ENCODE assay signal across 8 mouse cellular contexts in the genomic region with DNA sequence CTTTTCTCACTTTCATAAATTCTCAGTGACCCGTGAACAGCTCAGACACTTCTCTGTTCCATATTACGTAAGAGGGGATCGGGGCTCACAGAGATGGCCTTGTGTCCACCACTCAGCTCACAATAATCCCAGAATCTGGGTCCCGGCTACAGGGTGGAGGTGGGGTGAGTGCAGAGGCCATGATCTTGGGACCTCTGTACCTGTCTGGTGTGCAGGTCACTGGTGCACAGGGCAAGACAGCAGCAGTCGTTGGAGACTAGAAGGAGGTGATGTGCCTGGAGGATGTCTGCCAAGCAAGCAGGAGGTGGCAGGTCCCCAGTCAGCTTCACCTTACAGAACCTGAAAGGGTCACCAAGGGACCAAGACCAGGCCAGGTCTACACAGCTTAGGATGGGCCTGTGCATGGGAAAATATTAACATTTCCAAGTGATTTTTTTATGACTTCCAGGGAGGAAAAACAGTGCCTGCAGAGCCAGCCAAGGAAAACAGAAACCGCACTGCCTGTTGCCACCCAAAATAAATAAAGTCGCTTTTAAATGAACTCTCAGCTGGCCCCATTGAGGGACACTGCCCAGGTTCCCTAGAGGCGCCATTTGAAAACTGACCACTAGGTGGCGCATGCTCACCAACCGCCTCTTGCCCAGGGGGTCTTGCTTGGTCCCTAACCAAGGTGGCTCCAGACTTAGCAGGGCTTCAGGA. TPM values are rescaled to one million over a fixed set of nuclear protein-coding genes. Genes with fewer than 3 reads are reported as not detected.
DNase-seq lines count a peak whose midpoint lies in the region; ATAC-seq and TF ChIP-seq lines count a peak whose summit lies in the region.

No protein-coding gene starts in this region.

- no peak overlapping the region for H3K4me2 ChIP-seq in midbrain, embryonic 11.5 days
- H3K4me2 ChIP-seq in midbrain, embryonic 16.5 days (ENCODE audit: low read length), result no peak overlapping the region

- no peak overlapping the region for H3K9ac ChIP-seq in midbrain, embryonic 11.5 days (ENCODE audit: low read length)
- no peak overlapping the region for H3K9ac ChIP-seq in midbrain, embryonic 16.5 days (ENCODE audit: low read depth, low read length)

- no peaks in the 10 kb centered on the region for H3K9me3 ChIP-seq in midbrain, embryonic 11.5 days (ENCODE audit: control insufficient read depth, low read length)
- no peaks in the 10 kb centered on the region; the same call in 1 of the 2 replicates for H3K9me3 ChIP-seq in midbrain, embryonic 16.5 days (replicated peaks; ENCODE audit: control insufficient read depth, low read length, poor library complexity, severe bottlenecking)

- H3K4me1 ChIP-seq in midbrain, embryonic 11.5 days (ENCODE audit: control insufficient read depth, insufficient read depth, low read length), result no peaks in the 10 kb centered on the region
- H3K4me1 ChIP-seq in midbrain, embryonic 16.5 days (ENCODE audit: control insufficient read depth, insufficient read depth, low read length), result no peaks in the 10 kb centered on the region
- H3K4me1 ChIP-seq in bone marrow, adult 2 months (ENCODE audit: control insufficient read depth, insufficient read depth, low read length), result peaks cover 7% of the 10 kb centered on the region

- no peaks in the 10 kb centered on the region for H3K27me3 ChIP-seq in midbrain, embryonic 11.5 days (ENCODE audit: control insufficient read depth, insufficient read depth, low read length)
- H3K27me3 ChIP-seq in midbrain, embryonic 16.5 days (ENCODE audit: control insufficient read depth, insufficient read depth, low read depth, low read length), result no peaks in the 10 kb centered on the region

- H3K36me3 ChIP-seq in midbrain, embryonic 11.5 days (ENCODE audit: control insufficient read depth, insufficient read depth, low read length), result no peaks in the 10 kb centered on the region
- no peaks in the 10 kb centered on the region for H3K36me3 ChIP-seq in midbrain, embryonic 16.5 days (ENCODE audit: control insufficient read depth, insufficient read depth, low read length)

- no peak overlapping the region for H3K4me3 ChIP-seq in midbrain, embryonic 11.5 days (ENCODE audit: low read depth, low read length)
- H3K4me3 ChIP-seq in midbrain, embryonic 16.5 days (ENCODE audit: low read depth, low read length), result no peak overlapping the region
- peak overlapping the region; percentile 56 for H3K4me3 ChIP-seq in bone marrow, adult 2 months (replicated peaks; ENCODE audit: control insufficient read depth, low read depth, low read length)

- no peak for TF ChIP-seq POLR2A in bone marrow, adult 2 months (IDR thresholded peaks at IDR 0.05; ENCODE audit: borderline replicate concordance, control insufficient read depth, low read depth, low read length)

- DNase-seq in midbrain, embryonic 11.5 days (ENCODE audit: low spot score, missing footprints), result peak; percentile 94
- DNase-seq in forelimb bud, embryonic 11.5 days (ENCODE audit: low read depth, low spot score), result peak; percentile 63
- peak; percentile 48 for DNase-seq in kidney, adult 9 months
- peak; percentile 74 for DNase-seq in thymus, postnatal 4 days
- DNase-seq in cerebellum, adult 9-10 months, result no peak

- TF ChIP-seq CTCF in bone marrow, adult 2 months (IDR thresholded peaks at IDR 0.05; ENCODE audit: control insufficient read depth, insufficient read depth, low read length), result peak; percentile 82

- peak; percentile 57; the same call in 1 of the 2 replicates for ATAC-seq in midbrain, embryonic 11.5 days (ENCODE audit: low FRiP score)
- ATAC-seq in midbrain, embryonic 16.5 days, result no peak
- peak; percentile 43 for ATAC-seq in megakaryocyte progenitor cell, adult 5-6 weeks (replicated peaks; ENCODE audit: poor library complexity)

- 48% methylated on average over 10 of the region's 10 CpGs for WGBS in midbrain, embryonic 11.5 days
- 48% methylated on average over 10 of the region's 10 CpGs for WGBS in midbrain, embryonic 16.5 days
- 21% methylated on average over 10 of the region's 10 CpGs for WGBS in bone marrow, adult 2 months

- H3K27ac ChIP-seq in midbrain, embryonic 11.5 days (ENCODE audit: low read depth, low read length), result no peak overlapping the region
- H3K27ac ChIP-seq in midbrain, embryonic 16.5 days (ENCODE audit: low read length), result no peak overlapping the region
- H3K27ac ChIP-seq in bone marrow, adult 2 months (ENCODE audit: control insufficient read depth, insufficient read depth, low read depth, low read length, poor library complexity), result peak overlapping the region; percentile 74

RNA-seq across cellular contexts. Expression of a gene that starts 0.7 kb away (rescaled TPM):
- polyA plus RNA-seq in midbrain, embryonic 11.5 days (2014; fragmentation: Nextera tagmentation; extraction: Ambion mirVana), result 0.46 and 0.55 TPM in 2 replicates
- 0.30 TPM in 1 of 2 replicates, not detected in the other for polyA plus RNA-seq in midbrain, embryonic 16.5 days (2015; fragmentation: Nextera tagmentation; extraction: Ambion mirVana)
- polyA plus RNA-seq in bone marrow, adult 2 months (2011; ENCODE audit: insufficient read depth, insufficient read length, low replicate concordance, missing spikeins), result 8.1 and 9.1 TPM in 2 replicates
- 2.0 and 5.3 TPM in 2 replicates for total RNA-seq in megakaryocyte progenitor cell, adult 5-6 weeks (2015)
- 2.5 and 2.9 TPM in 2 replicates for total RNA-seq in megakaryocyte progenitor cell, adult 5-6 weeks (2017)

RNA-seq across cellular contexts. Expression of a gene that starts 56.9 kb away (rescaled TPM):
- 3.2 and 3.4 TPM in 2 replicates for polyA plus RNA-seq in midbrain, embryonic 11.5 days (2014; fragmentation: Nextera tagmentation; extraction: Ambion mirVana)
- polyA plus RNA-seq in midbrain, embryonic 16.5 days (2015; fragmentation: Nextera tagmentation; extraction: Ambion mirVana), result 3.4 and 4.5 TPM in 2 replicates
- 2.5 and 12.5 TPM in 2 replicates for polyA plus RNA-seq in bone marrow, adult 2 months (2011; ENCODE audit: insufficient read depth, insufficient read length, low replicate concordance, missing spikeins)
- total RNA-seq in megakaryocyte progenitor cell, adult 5-6 weeks (2015), result 0.17 and 0.32 TPM in 2 replicates
- 0.12 and 0.24 TPM in 2 replicates for total RNA-seq in megakaryocyte progenitor cell, adult 5-6 weeks (2017)
